Mouse (Mus musculus) mouse trophoblast stem cell (cell line): ENCODE measurements around the gene Hsdl2.
"Not testable (repeated sequence)": the region's sequence is repeated elsewhere in the genome, so short reads cannot be mapped to it uniquely, and the experiment has no call there.

Experiments
- in situ Hi-C, 2 experiments: fragments of 300-500 bp; cut with MseI, MboI; formaldehyde crosslinking; loops; 2 replicates in 1 of 2; 3 replicates in 1 of 2; pipeline ENCODE4 v1.15.1; 2025

The Hsdl2 gene

DNA sequence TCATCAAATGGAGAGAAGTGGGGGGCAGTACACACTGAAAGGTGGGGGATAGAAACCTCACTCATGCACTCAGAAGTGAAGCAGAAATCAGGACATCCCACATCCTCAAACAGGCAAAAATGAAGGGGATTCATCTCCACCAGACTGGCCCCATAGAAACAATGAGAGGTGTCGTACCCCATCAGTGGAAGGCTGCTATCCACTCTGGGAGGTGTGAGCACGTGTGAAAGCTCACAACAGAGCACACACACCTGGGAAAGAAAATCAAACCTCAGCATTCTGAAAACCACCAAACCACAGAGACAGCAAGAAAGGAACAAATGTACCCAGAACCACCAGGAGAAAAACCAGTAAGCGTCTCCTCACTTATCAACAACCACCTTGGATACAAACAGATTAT lies 17.2 kb upstream of the Hsdl2 start:
- in situ Hi-C loops, result loop anchor here (10.0 kb wide), 1 partner anchor 199 kb away; no protein-coding TSS in a partner anchor

GRCm38 (mm10) chr4:59565571-59566188 lies 15.7 kb upstream of the Hsdl2 start:
- in situ Hi-C loops, result loop anchor here (10.0 kb wide), 1 partner anchor 201 kb away; no protein-coding TSS in a partner anchor

DNA sequence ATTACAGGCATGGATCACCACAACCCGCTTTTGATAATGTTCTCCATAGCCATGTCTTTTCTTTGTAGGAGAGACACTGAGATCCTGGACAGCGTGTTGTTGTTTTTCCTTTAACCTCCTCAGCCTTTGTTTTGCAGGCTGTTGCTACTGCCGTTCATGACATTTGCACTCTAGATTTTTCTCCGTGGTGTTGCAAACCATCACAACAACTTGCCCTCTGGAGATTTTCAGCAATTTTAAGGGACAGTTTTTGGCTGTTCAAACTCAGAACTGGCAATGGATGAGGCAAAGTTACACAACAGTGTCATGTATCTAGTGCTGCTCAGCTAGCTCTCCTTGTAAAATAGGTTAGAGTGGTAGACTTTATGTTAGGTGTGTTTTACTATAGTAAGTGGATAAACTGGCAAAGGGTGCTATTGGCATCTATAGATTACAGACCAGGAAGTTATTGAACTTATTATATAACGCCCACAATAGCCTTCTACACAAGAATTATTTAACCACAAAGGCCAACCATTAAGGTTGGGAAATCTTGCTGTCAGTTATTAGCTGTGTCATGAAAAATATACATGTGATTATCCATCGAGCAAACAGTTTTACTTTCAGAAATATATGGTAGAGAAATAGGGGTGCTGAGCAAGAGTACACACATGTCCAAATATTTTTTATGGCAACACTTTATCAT lies 13.6 kb upstream of the Hsdl2 start:
- in situ Hi-C loops, result loop anchor here (10.0 kb wide), 1 partner anchor 203 kb away; no protein-coding TSS in a partner anchor

GRCm38 (mm10) chr4:59569538-59569937 lies 11.8 kb upstream of the Hsdl2 start:
- in situ Hi-C loops, result loop anchor here (10.0 kb wide), 1 partner anchor 205 kb away; no protein-coding TSS in a partner anchor

DNA sequence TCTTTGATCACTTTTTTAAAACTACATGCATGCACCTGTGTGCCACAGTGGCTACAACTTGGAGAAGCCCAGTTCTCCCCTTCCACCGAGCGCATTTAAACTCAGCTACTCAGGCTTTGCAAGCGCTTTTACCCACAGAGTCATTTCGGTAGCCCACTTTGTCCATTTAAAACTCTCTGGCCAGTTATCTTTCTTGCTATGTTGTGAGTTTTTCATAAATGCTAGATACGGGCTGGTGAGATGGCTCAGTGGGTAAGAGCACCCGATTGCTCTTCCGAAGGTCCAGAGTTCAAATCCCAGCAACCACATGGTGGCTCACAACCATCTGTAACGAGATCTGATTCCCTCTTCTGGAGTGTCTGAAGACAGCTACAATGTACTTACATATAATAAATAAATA lies 10.8 kb upstream of the Hsdl2 start:
- in situ Hi-C loops, result not testable (repeated sequence)

DNA sequence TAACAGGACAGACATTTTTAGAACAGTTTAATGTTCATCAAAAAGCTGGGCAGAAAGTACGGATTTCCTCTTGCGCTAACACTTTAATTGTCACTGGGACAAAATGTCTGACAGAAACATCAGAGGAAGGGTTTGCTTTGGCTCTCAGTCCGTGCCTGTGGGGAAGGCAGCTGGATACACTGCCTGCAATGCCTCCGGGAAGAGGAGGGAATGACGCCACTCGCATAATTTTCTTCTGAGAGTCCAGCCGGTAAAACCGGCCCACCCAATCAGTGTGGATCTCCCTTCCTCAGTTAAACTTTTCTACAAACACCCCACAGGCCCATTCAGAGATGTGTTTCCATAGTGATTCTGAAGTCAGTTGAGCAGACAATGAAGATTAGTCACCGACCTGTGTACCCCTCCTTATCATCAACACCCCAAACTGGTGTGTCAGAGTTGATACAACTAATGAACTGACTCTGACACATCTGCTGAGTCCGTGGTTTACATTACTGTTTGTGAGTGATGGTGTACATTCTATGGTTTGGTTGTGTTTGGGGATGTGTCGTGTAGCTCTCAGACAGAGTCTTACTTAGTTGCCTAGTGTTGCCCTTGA lies 8.7 kb upstream of the Hsdl2 start:
- in situ Hi-C loops, result no loop called here

- in situ Hi-C loops, result no loop called here
Measured at GRCm38 (mm10) chr4:59575184-59575958, 6.0 kb upstream of the Hsdl2 start.

- in situ Hi-C loops, result no loop called here
Measured at GRCm38 (mm10) chr4:59580495-59581281, 675 bp upstream of the Hsdl2 start.

- in situ Hi-C loops, result no loop called here
Measured at GRCm38 (mm10) chr4:59582186-59582585, 823 bp downstream of the Hsdl2 start.

DNA sequence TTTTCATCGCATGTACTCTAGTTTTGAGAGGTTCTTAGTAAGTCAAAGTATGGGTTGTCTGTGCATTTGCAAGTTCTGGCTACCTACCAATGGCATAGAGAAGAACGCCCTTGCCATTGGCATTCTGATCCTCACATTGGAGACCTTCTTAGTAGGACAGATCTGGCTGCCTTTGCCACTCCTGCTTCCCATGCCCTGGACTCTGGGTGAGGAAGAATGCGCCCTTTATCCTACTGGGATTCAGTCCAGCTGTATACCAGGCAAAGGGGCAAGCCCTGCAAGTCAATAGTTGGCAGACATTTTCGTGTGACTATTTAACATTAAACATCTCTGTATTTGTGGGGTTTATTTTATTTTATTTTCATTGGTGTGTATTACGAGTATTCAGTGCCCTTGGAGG lies 3.7 kb downstream of the Hsdl2 start:
- in situ Hi-C loops, result no loop called here

DNA sequence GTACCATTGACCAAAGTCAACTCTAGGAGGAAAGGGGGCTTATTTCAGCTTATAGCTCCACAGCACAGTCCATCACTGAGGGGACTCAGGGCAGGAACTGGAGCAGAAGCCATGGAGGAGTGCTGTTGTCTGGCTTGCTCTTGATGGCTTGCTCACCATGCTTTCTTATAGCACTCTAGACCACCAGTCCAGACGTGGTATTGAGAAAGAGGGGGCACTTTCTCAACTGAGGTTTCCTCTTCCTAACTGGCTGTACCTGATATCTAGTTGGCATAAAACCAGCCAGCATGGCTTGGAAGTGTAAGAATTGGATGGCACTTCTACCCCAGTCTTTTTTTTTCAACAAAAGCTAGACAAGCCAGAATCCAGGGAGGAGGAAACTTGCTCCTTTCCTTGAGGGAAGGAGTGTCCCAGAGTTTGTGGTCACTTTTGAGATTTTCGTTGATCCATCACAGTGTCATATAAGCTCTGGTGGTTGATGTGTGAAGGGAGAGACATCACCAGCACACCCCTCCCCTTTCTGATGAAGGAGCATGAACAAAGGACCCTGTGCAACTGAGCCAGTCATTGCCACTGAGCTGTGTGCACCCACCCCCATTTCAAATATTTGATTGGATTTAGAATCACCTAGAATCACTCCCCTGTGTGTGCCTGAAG lies 6.0 kb downstream of the Hsdl2 start:
- in situ Hi-C loops, result no loop called here

- in situ Hi-C loops, result no loop called here
Measured at GRCm38 (mm10) chr4:59587872-59588226, 6.5 kb downstream of the Hsdl2 start.

GRCm38 (mm10) chr4:59594614-59595013 lies 13.3 kb downstream of the Hsdl2 start:
- in situ Hi-C loops, result no loop called here

DNA sequence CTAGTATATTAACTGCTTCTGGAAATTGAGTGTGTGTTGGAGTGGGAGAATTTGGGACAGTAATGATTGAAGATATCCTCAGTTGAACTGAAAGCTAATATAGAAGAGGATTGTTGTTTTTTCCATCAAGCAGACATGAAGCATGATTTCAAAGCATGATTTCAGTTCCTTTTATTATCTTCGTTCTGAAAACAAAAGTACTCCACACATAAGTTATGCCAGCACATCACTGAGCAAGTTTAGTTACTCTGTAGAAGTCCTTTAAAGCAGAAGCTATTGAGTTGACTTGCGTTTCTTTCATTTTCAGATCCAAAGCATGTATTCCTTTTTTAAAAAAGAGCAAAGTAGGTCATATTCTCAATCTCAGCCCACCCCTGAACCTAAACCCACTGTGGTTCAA lies 15.2 kb downstream of the Hsdl2 start:
- in situ Hi-C loops, result no loop called here

GRCm38 (mm10) chr4:59602704-59603103 lies 21.3 kb downstream of the Hsdl2 start:
- in situ Hi-C loops, result loop anchor here in 1 of 2 experiments (25.0 kb wide), 1 partner anchor 135 kb away; no protein-coding TSS in a partner anchor

DNA sequence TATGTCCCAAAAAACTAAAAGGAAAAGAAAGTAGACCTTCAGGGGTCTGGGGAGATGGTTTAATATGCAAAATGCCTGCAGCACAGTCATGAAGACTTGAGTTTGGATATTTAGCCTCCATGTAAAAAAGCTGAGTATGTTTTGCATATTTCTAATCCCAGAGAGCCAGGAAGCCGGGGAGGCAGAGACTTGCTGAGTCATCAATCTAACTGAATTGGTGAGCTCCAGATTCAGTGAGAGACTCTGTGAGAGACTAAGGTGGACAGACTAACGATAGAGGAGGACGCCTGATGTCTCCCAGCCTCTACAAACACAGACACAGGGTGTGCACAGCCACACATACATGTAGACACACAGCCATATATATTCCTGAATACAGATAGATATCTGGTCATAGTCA lies 23.5 kb downstream of the Hsdl2 start:
- in situ Hi-C loops, result loop anchor here in 1 of 2 experiments (25.0 kb wide), 1 partner anchor 132 kb away; no protein-coding TSS in a partner anchor

- in situ Hi-C loops, result loop anchor here in 1 of 2 experiments (25.0 kb wide), 1 partner anchor 132 kb away; no protein-coding TSS in a partner anchor
Measured at GRCm38 (mm10) chr4:59605501-59605900, 24.1 kb downstream of the Hsdl2 start.

- in situ Hi-C loops, result loop anchor here (10.0 to 25.0 kb wide), 2 partner anchors 124 to 127 kb away; no protein-coding TSS in a partner anchor
Measured at GRCm38 (mm10) chr4:59610411-59610810, 29.0 kb downstream of the Hsdl2 start.

GRCm38 (mm10) chr4:59614986-59615385 lies 33.6 kb downstream of the Hsdl2 start:
- in situ Hi-C loops, result loop anchor here (10.0 to 25.0 kb wide), 2 partner anchors 120 to 122 kb away; no protein-coding TSS in a partner anchor

GRCm38 (mm10) chr4:59619611-59620245 lies 38.4 kb downstream of the Hsdl2 start:
- in situ Hi-C loops, result loop anchor here (10.0 to 25.0 kb wide), 2 partner anchors 115 to 118 kb away; no protein-coding TSS in a partner anchor
